Mouse (Mus musculus): Measurements from ENCODE around the gene Tpbgl.

GRCm38 (mm10) chr7:99674209-99674608, 47.3 kb upstream of the Tpbgl start:
- TF ChIP-seq CTCF (IDR thresholded peaks at IDR 0.05; ENCODE audit: low read depth): no peak
- TF ChIP-seq EP300 (IDR thresholded peaks at IDR 0.05; ENCODE audit: low read depth): no peak

Data from heart, postnatal 0 days (tissue).